Mouse (Mus musculus) stomach, postnatal 0 days (tissue): ENCODE measurements around the gene Hnrnpa2b1.

Experiments used
- CTCF ChIP-seq: IDR thresholded peaks from 2 replicates; pipeline ENCODE4 v1.5.1; 2016; ENCODE audit warnings: antibody characterized with exemption, low read depth, mild to moderate bottlenecking, moderate library complexity
- EP300 ChIP-seq: optimal IDR thresholded peaks from 2 replicates; pipeline ENCODE3; 2016; ENCODE audit warnings: antibody characterized with exemption

DNA sequence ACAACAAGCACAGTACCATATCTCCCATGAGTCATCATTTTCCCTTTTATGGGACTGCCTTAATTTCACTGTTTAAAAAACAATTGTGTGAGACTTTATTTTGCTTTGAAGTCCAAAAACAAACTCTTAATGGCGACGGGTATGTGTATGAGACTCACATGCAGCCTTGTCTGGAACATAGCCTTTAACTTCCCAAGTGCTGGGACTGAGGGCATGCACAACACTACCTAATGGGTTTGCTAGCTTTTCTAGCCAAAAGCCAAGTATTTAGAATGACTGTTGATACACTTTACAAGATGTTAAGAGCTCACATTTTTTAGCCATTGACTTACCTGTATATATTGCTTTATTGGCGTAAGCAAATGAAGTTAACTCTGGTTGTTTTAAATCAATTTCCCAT, 9.3 kb downstream of the Hnrnpa2b1 start:
- TF ChIP-seq CTCF, result no peak
- no peak for TF ChIP-seq EP300
